Mouse (Mus musculus) monocyte, adult 5-6 weeks (primary cell): Measurements from ENCODE around the gene Stmn1. TPM values are rescaled to one million over a fixed set of nuclear protein-coding genes. Genes with fewer than 3 reads are reported as not detected.

ENCODE experiments used
- ATAC-seq: fragments of 153-309, 156-312 bp; replicated peaks from 2 replicates; pipeline ENCODE4 v1.8.0; 2017; ENCODE audit warnings: mild to moderate bottlenecking; ENCODE audit not compliant: low TSS enrichment, insufficient number of reproducible peaks, severe bottlenecking, poor library complexity, low FRiP score
- total RNA-seq: library from RNA; stranded (forward); fragments of 200-1000, 200-491, 200-594 nt; gene quantifications from 3 replicates; pipeline ENCODE4 v1.2.3, GENCODE M21; 2017

Stmn1 gene
- total RNA-seq, 1 experiment from 2014 or later, result 17.1 TPM

GRCm38 (mm10) chr4:134503686-134504357 lies 35.7 kb downstream of the Stmn1 start:
- ATAC-seq, result no peak

- no peak for ATAC-seq
Measured at GRCm38 (mm10) chr4:134505303-134505789, 37.2 kb downstream of the Stmn1 start.

- no peak for ATAC-seq
Measured at GRCm38 (mm10) chr4:134505966-134506594, 38.0 kb downstream of the Stmn1 start.

GRCm38 (mm10) chr4:134506713-134507112 lies 38.6 kb downstream of the Stmn1 start:
- ATAC-seq, result no peak

- no peak for ATAC-seq
Measured at GRCm38 (mm10) chr4:134510396-134510795, 42.3 kb downstream of the Stmn1 start.

GRCm38 (mm10) chr4:134510845-134511411 lies 42.8 kb downstream of the Stmn1 start, which contains the start of gene Aunip:
Gene Aunip, plus strand, starts transcription at chr4:134510999.
- peak; percentile 92 for ATAC-seq

- no peak for ATAC-seq
Measured at GRCm38 (mm10) chr4:134511730-134512129, 43.6 kb downstream of the Stmn1 start.

GRCm38 (mm10) chr4:134512798-134513197 lies 44.7 kb downstream of the Stmn1 start:
- ATAC-seq, result 0 out of 2 replicates have a peak, but pooled peaks have one; percentile 34

- ATAC-seq, result no peak
Measured at GRCm38 (mm10) chr4:134514309-134514930, 46.3 kb downstream of the Stmn1 start.

- ATAC-seq, result no peak
Measured at GRCm38 (mm10) chr4:134515614-134516013, 47.5 kb downstream of the Stmn1 start.

- no peak for ATAC-seq
Measured at GRCm38 (mm10) chr4:134516981-134517380, 48.9 kb downstream of the Stmn1 start.

GRCm38 (mm10) chr4:134517719-134518118 lies 49.6 kb downstream of the Stmn1 start:
- ATAC-seq, result no peak

GRCm38 (mm10) chr4:134518541-134518940 lies 50.4 kb downstream of the Stmn1 start:
- ATAC-seq, result no peak

- ATAC-seq, result no peak
Measured at GRCm38 (mm10) chr4:134519281-134519680, 51.2 kb downstream of the Stmn1 start.

Other genes with a start within 250 kb of the Stmn1 start
- gene Catsper4, start 240.9 kb upstream of the Stmn1 start, total RNA-seq, result not detected in 3 replicates
- not detected in 3 replicates for gene Cnksr1, start 229.9 kb upstream of the Stmn1 start, total RNA-seq
- gene E130218I03Rik, start 224.7 kb upstream of the Stmn1 start, total RNA-seq, result 1.4 TPM in 1 of 3 replicates, not detected in the others
- 2.8 to 8.7 TPM (median 6.0 TPM) in 3 replicates for gene Zfp593, start 222.7 kb upstream of the Stmn1 start, total RNA-seq
- not detected in 3 replicates for gene Gm30191, start 221.4 kb upstream of the Stmn1 start, total RNA-seq
- gene Grrp1, start 214.2 kb upstream of the Stmn1 start, total RNA-seq, result not detected in 3 replicates
- 14.7 to 25.2 TPM (median 21.5 TPM) in 3 replicates for gene Pdik1l, start 180.4 kb upstream of the Stmn1 start, total RNA-seq
- not detected in 3 replicates for gene Trim63, start 153.2 kb upstream of the Stmn1 start, total RNA-seq
- gene Slc30a2, start 125.1 kb upstream of the Stmn1 start, total RNA-seq, result not detected in 3 replicates
- 0.29 TPM in 1 of 3 replicates, not detected in the others for gene Extl1, start 84.5 kb upstream of the Stmn1 start, total RNA-seq
- gene Pafah2, start 72.0 kb upstream of the Stmn1 start, total RNA-seq, result 0.64 to 3.8 TPM (median 1.5 TPM) in 3 replicates
- 2.3 to 9.8 TPM (median 5.0 TPM) in 3 replicates for gene Paqr7, start 28.4 kb downstream of the Stmn1 start, total RNA-seq
- not detected in 3 replicates for gene Aunip, start 42.7 kb downstream of the Stmn1 start, total RNA-seq
- gene Mtfr1l, start 67.1 kb downstream of the Stmn1 start, total RNA-seq, result 35.4 to 39.0 TPM (median 37.6 TPM) in 3 replicates
- 13.0 to 27.3 TPM (median 15.4 TPM) in 3 replicates for gene Selenon, start 83.8 kb downstream of the Stmn1 start, total RNA-seq
- 12.8 to 13.9 TPM (median 13.3 TPM) in 3 replicates for gene Man1c1, start 236.0 kb downstream of the Stmn1 start, total RNA-seq